Mouse (Mus musculus): ENCODE measurements at regions not wholly inside any gene's neighbourhood (a gene's known extent, or its start where the extent isn't known, plus 50 kb on each side); places are given as distances from the start of the nearest gene placed in this dataset.

GRCm38 (mm10) chr2:30532948-30533347 is 58.9 kb upstream of the Ier5l start:
- TF ChIP-seq FLI1 (IDR thresholded peaks at IDR 0.05; ENCODE audit: low read length) (no peak), GATA1 (IDR thresholded peaks at IDR 0.05; ENCODE audit: borderline replicate concordance, low read length) (no peak)

Measured in megakaryocyte, embryonic 14.5 days (primary cell).